Mouse (Mus musculus) forebrain, postnatal 0 days (tissue): Measurements from ENCODE around the gene Npc2. TPM values are rescaled to one million over a fixed set of nuclear protein-coding genes. Genes with fewer than 3 reads are reported as not detected.

ENCODE experiments used
- ATAC-seq: fragments of 200-750 bp; cut with Nextera tagmentation; 2 replicates; pipeline ENCODE4 v1.8.0; 2017; ENCODE audit warnings: mild to moderate bottlenecking, moderate library complexity
- DNase-seq: peaks from one replicate; pipeline ENCODE4 v3.0.0-alpha.2; 2015
- H3K27ac ChIP-seq: fragments of 300-500 bp; sonication (generic); 2 replicates; pipeline ENCODE4 v1.5.1; 2014; ENCODE audit warnings: low read depth, mild to moderate bottlenecking, antibody characterized with exemption, low read length, moderate library complexity, mixed read lengths
- H3K27me3 ChIP-seq: fragments of 300-500 bp; sonication (generic); 2 replicates; pipeline ENCODE4 v1.6.1; 2014; ENCODE audit warnings: mild to moderate bottlenecking, low read length, mixed read lengths; ENCODE audit not compliant: insufficient read depth
- H3K36me3 ChIP-seq: fragments of 300-500 bp; sonication (generic); 2 replicates; pipeline ENCODE4 v1.6.1; 2014; ENCODE audit warnings: mild to moderate bottlenecking, moderate library complexity; ENCODE audit not compliant: insufficient read depth
- H3K4me1 ChIP-seq: fragments of 300-500 bp; sonication (generic); 2 replicates; pipeline ENCODE4 v1.6.1; 2014; ENCODE audit warnings: antibody characterized with exemption; ENCODE audit not compliant: insufficient read depth
- H3K4me2 ChIP-seq: fragments of 300-500 bp; sonication (generic); 2 replicates; pipeline ENCODE4 v1.6.1; 2014; ENCODE audit warnings: low read depth, mild to moderate bottlenecking, moderate library complexity
- H3K4me3 ChIP-seq: fragments of 300-500 bp; sonication (generic); 2 replicates; pipeline ENCODE4 v1.5.1; 2014; ENCODE audit warnings: low read depth, low read length, mixed read lengths
- H3K9ac ChIP-seq: fragments of 300-500 bp; sonication (generic); 2 replicates; pipeline ENCODE4 v1.6.1; 2014; ENCODE audit warnings: mild to moderate bottlenecking
- H3K9me3 ChIP-seq: fragments of 300-500 bp; sonication (generic); 2 replicates; pipeline ENCODE4 v1.6.1; 2016; ENCODE audit warnings: low read length
- CTCF ChIP-seq: sonication (generic); IDR thresholded peaks from 2 replicates; pipeline ENCODE4 v1.5.1; 2016; ENCODE audit warnings: antibody characterized with exemption, control low read depth, low read depth
- WGBS: fragments of 180-500 bp; shearing (Covaris S2); extraction: QIAGEN DNeasy Blood & Tissue Kit; methylation state at CpG from one replicate; pipeline ENCODE4 v1.1.7; 2014; 5-methylcytosine and 5-hydroxymethylcytosine counted together
- polyA plus RNA-seq: library from polyadenylated mRNA; unstranded; fragments of >200 nt; fragmentation: Nextera tagmentation; extraction: Ambion mirVana; gene quantifications from 2 replicates; pipeline ENCODE4 v1.2.1, GENCODE M21; 2015
- total RNA-seq: library from RNA; depleted of rRNA; stranded (reverse); fragments of >200 nt; gene quantifications from 2 replicates; pipeline ENCODE4 v1.2.3, GENCODE M21; 2014

Npc2 gene
- total and polyA plus RNA-seq, 2 experiments from 2014 or later = 42.5 to 64.2 TPM

DNA sequence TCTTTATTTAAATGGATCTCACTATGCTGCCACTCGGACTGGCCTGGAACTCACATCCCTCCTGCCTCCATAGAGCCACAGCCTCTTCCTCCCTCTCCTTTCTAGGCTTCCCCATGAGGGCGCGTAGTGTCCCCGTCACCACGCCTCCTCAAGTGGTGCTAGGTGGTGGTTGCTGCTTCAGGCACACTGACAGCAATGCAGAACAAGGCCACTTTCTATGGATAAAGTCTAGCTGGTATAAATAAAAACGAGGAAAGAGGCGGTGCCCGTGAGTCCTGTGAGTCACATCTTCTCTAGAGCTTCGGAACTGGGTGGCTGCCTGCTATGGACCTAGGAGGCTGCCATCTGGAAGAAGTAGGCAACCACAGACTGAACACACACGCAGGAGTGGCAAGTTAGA is 16.9 kb downstream of the Npc2 start:
- 93% methylated on average over 10 of the region's 10 CpGs for WGBS
- H3K9ac ChIP-seq = no peak overlapping the region
- no peaks in the 10 kb centered on the region for H3K27me3 ChIP-seq

GRCm38 (mm10) chr12:84755008-84755695 is 17.8 kb downstream of the Npc2 start:
- H3K27ac ChIP-seq = no peak overlapping the region
- no peak overlapping the region for H3K4me3 ChIP-seq
- ATAC-seq (peak; percentile 50), DNase-seq (peak; percentile 80)
- no peak overlapping the region for H3K4me2 ChIP-seq
- no peaks in the 10 kb centered on the region for H3K27me3 ChIP-seq
- H3K36me3 ChIP-seq = peaks cover 32% of the 10 kb centered on the region
- H3K4me1 ChIP-seq = peaks cover 12% of the 10 kb centered on the region
- no peak overlapping the region for H3K9ac ChIP-seq
- TF ChIP-seq CTCF = peak; percentile 79
- 20% methylated on average over 16 of the region's 16 CpGs for WGBS
- H3K9me3 ChIP-seq = no peaks in the 10 kb centered on the region

More for the DNA sequence above, 16.9 kb downstream of the Npc2 start:
- no peak overlapping the region for H3K4me2 ChIP-seq
- no peaks in the 10 kb centered on the region for H3K9me3 ChIP-seq
- peaks cover 40% of the 10 kb centered on the region for H3K36me3 ChIP-seq
- no peak overlapping the region for H3K4me3 ChIP-seq
- ATAC-seq (no peak), DNase-seq (no peak)
- no peak for TF ChIP-seq CTCF
- H3K4me1 ChIP-seq = peaks cover 12% of the 10 kb centered on the region
- H3K27ac ChIP-seq = no peak overlapping the region

DNA sequence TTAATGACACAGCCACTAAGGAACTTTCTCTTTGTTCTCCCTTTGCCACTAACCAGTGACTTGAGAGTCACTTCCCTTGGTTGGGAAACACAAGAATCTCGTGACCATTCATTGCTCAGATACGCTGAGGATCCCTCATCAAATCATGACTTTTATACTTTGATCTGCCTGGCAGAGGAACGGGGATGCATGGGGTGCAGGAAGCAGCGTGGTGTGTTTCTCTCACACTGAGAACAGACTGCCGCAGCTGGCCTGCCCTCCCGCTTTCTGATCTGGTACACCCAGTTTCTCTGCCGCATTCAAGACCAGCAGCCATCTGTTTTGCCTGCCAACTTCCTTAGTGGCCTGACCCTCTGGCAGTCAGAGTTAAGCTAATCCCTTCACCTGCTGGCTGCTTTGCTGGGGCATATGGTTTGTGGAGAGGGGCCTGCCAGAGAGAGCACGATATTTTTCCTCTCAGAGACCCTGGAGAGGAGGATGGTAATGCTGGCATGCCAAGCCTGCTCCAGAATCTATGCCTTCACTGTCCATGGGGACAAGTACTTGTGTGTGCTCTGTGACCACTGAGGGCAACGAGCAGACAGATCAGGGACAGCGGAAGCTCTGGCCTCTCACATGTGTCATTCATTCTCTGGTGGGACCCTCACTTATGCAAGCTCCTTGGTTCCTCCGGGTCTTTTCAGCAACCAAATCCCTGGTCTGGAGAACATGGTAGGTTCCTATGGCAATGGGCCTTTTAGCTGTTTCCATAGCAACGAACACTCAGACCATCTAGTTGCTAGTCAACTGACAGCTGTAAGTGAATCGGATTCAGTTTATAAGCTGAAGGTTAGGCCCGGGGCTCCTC is 20.6 kb downstream of the Npc2 start:
- ATAC-seq = peak; percentile 84
- peak overlapping the region; percentile 72 for H3K27ac ChIP-seq
- peak; percentile 82 for DNase-seq
- H3K4me2 ChIP-seq = no peak overlapping the region
- no peak overlapping the region for H3K4me3 ChIP-seq
- WGBS = 19% methylated on average over 14 of the region's 14 CpGs
- TF ChIP-seq CTCF = no peak
- no peak overlapping the region for H3K9ac ChIP-seq
- no peaks in the 10 kb centered on the region for H3K27me3 ChIP-seq
- peaks cover 12% of the 10 kb centered on the region for H3K4me1 ChIP-seq
- H3K9me3 ChIP-seq = no peaks in the 10 kb centered on the region
- peaks cover 16% of the 10 kb centered on the region; the same call in 1 of the 2 replicates for H3K36me3 ChIP-seq

- WGBS = 86% methylated on average over 14 of the region's 14 CpGs
- no peak for TF ChIP-seq CTCF
Observed at GRCm38 (mm10) chr12:84750661-84751060, 22.3 kb downstream of the Npc2 start.

DNA sequence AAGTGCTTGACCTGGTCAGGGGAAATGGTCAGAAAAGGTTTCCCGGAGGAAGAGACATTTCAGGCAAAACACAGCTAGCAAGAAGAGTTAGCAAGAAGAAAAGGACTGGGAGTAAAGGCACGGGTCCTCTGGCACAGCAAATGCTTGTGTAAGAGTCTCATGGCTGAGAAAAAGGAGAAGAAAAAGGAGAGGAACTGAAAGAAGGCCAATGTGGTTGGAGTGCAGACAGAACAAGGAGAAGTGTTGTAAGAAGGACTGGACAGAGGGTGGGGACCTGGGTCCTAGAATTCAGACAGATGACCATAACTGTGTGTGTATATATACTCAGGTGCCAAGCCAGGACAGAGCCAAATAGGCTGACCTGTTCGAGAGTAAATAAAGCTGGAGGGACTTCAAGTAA is 24.8 kb downstream of the Npc2 start:
- 78% methylated on average over 3 of the region's 3 CpGs for WGBS
- no peak overlapping the region for H3K27ac ChIP-seq
- no peak for TF ChIP-seq CTCF
- no peak overlapping the region for H3K9ac ChIP-seq
- peaks cover 12% of the 10 kb centered on the region for H3K4me1 ChIP-seq
- no peaks in the 10 kb centered on the region for H3K36me3 ChIP-seq
- H3K9me3 ChIP-seq = no peaks in the 10 kb centered on the region
- no peaks in the 10 kb centered on the region for H3K27me3 ChIP-seq
- no peak overlapping the region for H3K4me2 ChIP-seq
- no peak overlapping the region for H3K4me3 ChIP-seq
- ATAC-seq = no peak
- DNase-seq = no peak

More at GRCm38 (mm10) chr12:84750661-84751060, 22.3 kb downstream of the Npc2 start:
- H3K36me3 ChIP-seq = peaks cover 3% of the 10 kb centered on the region; the same call in 1 of the 2 replicates
- no peak overlapping the region for H3K27ac ChIP-seq
- H3K4me2 ChIP-seq = no peak overlapping the region
- H3K9ac ChIP-seq = no peak overlapping the region
- H3K4me1 ChIP-seq = peaks cover 12% of the 10 kb centered on the region
- no peaks in the 10 kb centered on the region for H3K27me3 ChIP-seq
- DNase-seq = no peak
- no peak for ATAC-seq
- H3K4me3 ChIP-seq = no peak overlapping the region
- no peaks in the 10 kb centered on the region for H3K9me3 ChIP-seq

DNA sequence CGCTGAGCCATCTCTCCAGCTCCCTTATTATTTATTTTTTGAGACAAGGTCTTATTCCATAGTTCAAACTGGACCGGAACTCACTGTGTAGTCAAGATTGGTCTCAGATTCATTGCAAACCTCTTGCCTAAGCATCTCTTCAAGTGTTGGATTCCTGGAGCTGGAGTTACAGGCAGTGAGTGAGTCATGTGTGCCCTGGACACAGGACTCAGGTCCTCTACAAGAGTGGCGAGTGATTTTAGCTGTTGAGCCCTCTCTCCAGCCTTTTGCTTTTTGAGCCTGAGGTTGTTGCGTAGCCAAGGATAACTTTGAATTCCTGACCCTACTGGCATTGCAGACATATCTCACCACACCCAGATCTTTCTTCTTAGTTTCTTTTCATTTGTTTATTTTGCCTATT is 27.3 kb downstream of the Npc2 start:
- TF ChIP-seq CTCF = no peak
- Histone ChIP-seq H3K4me2 (no peak overlapping the region), H3K27ac (no peak overlapping the region), H3K4me3 (no peak overlapping the region), H3K27me3 (no peaks in the 10 kb centered on the region), H3K4me1 (no peaks in the 10 kb centered on the region), H3K9me3 (no peaks in the 10 kb centered on the region), H3K36me3 (no peaks in the 10 kb centered on the region), H3K9ac (no peak overlapping the region)
- ATAC-seq = no peak
- DNase-seq = no peak
- WGBS = 65% methylated on average over 4 of the region's 4 CpGs

DNA sequence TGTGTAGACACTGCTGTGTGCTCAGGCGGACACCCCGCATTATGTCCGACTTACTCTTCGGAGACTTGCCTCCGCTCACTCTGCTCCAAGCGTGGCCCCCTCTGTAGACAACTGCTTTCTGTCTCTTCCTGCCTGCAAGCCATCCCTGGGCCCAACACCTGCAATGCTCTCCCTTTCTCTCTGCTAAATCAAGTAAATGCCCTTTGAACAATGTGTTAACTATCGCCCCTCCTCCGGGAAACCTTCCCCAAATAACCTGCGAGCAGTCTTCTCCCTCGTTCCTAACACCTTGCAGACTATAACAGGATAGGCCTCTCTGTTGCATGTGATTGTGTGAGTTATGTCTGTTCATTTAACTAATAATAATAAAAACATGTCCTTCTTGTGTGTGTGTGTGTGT is 29.5 kb downstream of the Npc2 start:
- Histone ChIP-seq H3K36me3 (no peaks in the 10 kb centered on the region), H3K4me2 (no peak overlapping the region), H3K4me1 (no peaks in the 10 kb centered on the region), H3K4me3 (no peak overlapping the region), H3K9me3 (no peaks in the 10 kb centered on the region), H3K27me3 (no peaks in the 10 kb centered on the region), H3K9ac (no peak overlapping the region), H3K27ac (no peak overlapping the region)
- no peak for TF ChIP-seq CTCF
- ATAC-seq (no peak), DNase-seq (no peak)
- WGBS = 92% methylated on average over 10 of the region's 10 CpGs
